Mouse (Mus musculus): ENCODE data around the gene Fermt1. TPM values are rescaled to one million over a fixed set of nuclear protein-coding genes. Genes with fewer than 3 reads are reported as not detected.

Fermt1 gene
- polyA plus RNA-seq, 1 experiment from 2014 or later = not detected

- H3K4me3 ChIP-seq (ENCODE audit: low read depth, low read length) = no peak overlapping the region
- H3K9me3 ChIP-seq (replicated peaks; ENCODE audit: control insufficient read depth, low read length) = no peaks in the 10 kb centered on the region
- H3K27me3 ChIP-seq (replicated peaks; ENCODE audit: control insufficient read depth, insufficient read depth, low read length) = no peaks in the 10 kb centered on the region
- no peak overlapping the region for H3K27ac ChIP-seq (ENCODE audit: low read depth, low read length)
- ATAC-seq (no peak), DNase-seq (ENCODE audit: low spot score) (no peak)
- no peak overlapping the region for H3K9ac ChIP-seq (ENCODE audit: low read length)
- H3K36me3 ChIP-seq (ENCODE audit: control insufficient read depth, insufficient read depth, low read length) = no peaks in the 10 kb centered on the region
- 37% methylated on average over 2 of the region's 2 CpGs for WGBS
- H3K4me2 ChIP-seq (ENCODE audit: low read length) = no peak overlapping the region
- H3K4me1 ChIP-seq (ENCODE audit: control insufficient read depth, insufficient read depth, low read length) = no peaks in the 10 kb centered on the region
Observed at GRCm38 (mm10) chr2:132927871-132928270, 17.8 kb downstream of the Fermt1 start.

GRCm38 (mm10) chr2:132927298-132927697 is 18.4 kb downstream of the Fermt1 start:
- DNase-seq (ENCODE audit: low spot score) = peak; percentile 61

DNA sequence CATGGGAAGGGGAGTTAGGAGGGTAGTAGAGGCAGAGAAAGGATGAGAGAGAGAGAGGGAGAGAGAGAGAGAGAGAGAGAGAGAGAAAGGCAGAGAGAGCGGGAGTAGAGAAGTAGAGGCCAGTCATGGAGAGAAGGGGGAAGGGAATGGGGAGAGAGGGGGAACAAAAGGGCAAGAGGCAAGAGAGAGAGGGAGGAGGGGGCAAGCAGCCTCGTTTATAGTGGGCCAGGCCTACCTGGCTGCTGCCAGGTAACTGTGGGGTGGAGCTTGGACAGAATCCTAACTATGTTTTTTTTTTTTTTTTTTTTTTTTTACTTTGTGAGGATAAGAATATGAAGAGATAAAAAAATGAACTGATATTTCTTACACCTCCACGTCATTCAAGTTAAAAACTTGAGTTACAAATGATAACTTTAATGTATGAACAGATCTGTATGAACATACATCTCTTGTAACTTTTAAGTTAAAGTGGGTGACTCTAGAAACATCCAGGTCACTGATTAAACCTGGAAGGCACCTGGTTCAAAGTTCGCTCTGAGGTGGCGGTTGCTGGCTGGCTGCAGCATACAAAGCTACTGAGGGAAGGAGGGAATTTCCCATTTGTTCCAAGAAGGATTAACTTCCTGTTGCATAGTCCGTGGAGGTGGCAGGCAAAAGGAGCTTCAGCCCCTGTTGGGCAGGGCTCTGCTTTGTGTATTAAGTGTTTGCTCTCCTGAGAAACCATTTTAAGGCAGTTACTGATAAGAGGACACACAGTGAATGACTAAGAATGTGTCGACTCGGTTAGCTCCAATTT is 22.2 kb downstream of the Fermt1 start:
- no peak overlapping the region for H3K4me2 ChIP-seq (ENCODE audit: low read length)
- H3K27ac ChIP-seq (ENCODE audit: low read depth, low read length) = no peak overlapping the region
- 34% methylated on average over 8 of the region's 8 CpGs for WGBS
- no peak overlapping the region for H3K4me3 ChIP-seq (ENCODE audit: low read depth, low read length)
- DNase-seq (ENCODE audit: low spot score) (no peak), ATAC-seq (no peak)
- H3K9me3 ChIP-seq (replicated peaks; ENCODE audit: control insufficient read depth, low read length) = no peaks in the 10 kb centered on the region
- H3K4me1 ChIP-seq (ENCODE audit: control insufficient read depth, insufficient read depth, low read length) = no peaks in the 10 kb centered on the region
- no peak overlapping the region for H3K9ac ChIP-seq (ENCODE audit: low read length)
- no peaks in the 10 kb centered on the region for H3K36me3 ChIP-seq (ENCODE audit: control insufficient read depth, insufficient read depth, low read length)
- no peaks in the 10 kb centered on the region for H3K27me3 ChIP-seq (replicated peaks; ENCODE audit: control insufficient read depth, insufficient read depth, low read length)

More at GRCm38 (mm10) chr2:132927298-132927697, 18.4 kb downstream of the Fermt1 start:
- H3K9me3 ChIP-seq (replicated peaks; ENCODE audit: control insufficient read depth, low read length) = no peaks in the 10 kb centered on the region
- no peaks in the 10 kb centered on the region for H3K27me3 ChIP-seq (replicated peaks; ENCODE audit: control insufficient read depth, insufficient read depth, low read length)
- 62% methylated on average over 2 of the region's 2 CpGs for WGBS
- no peak overlapping the region for H3K27ac ChIP-seq (ENCODE audit: low read depth, low read length)
- ATAC-seq = peak; percentile 75; the same call in 1 of the 2 replicates
- no peaks in the 10 kb centered on the region for H3K36me3 ChIP-seq (ENCODE audit: control insufficient read depth, insufficient read depth, low read length)
- no peak overlapping the region for H3K4me2 ChIP-seq (ENCODE audit: low read length)
- no peak overlapping the region for H3K9ac ChIP-seq (ENCODE audit: low read length)
- no peak overlapping the region for H3K4me3 ChIP-seq (ENCODE audit: low read depth, low read length)
- H3K4me1 ChIP-seq (ENCODE audit: control insufficient read depth, insufficient read depth, low read length) = no peaks in the 10 kb centered on the region

GRCm38 (mm10) chr2:132922076-132922873 is 23.4 kb downstream of the Fermt1 start:
- Histone ChIP-seq H3K36me3 (ENCODE audit: control insufficient read depth, insufficient read depth, low read length) (no peaks in the 10 kb centered on the region), H3K4me3 (ENCODE audit: low read depth, low read length) (no peak overlapping the region), H3K27me3 (replicated peaks; ENCODE audit: control insufficient read depth, insufficient read depth, low read length) (no peaks in the 10 kb centered on the region), H3K9me3 (replicated peaks; ENCODE audit: control insufficient read depth, low read length) (no peaks in the 10 kb centered on the region), H3K4me2 (ENCODE audit: low read length) (no peak overlapping the region), H3K9ac (ENCODE audit: low read length) (no peak overlapping the region), H3K27ac (ENCODE audit: low read depth, low read length) (no peak overlapping the region), H3K4me1 (ENCODE audit: control insufficient read depth, insufficient read depth, low read length) (no peaks in the 10 kb centered on the region)
- no peak for DNase-seq (ENCODE audit: low spot score)
- WGBS = 71% methylated on average over 9 of the region's 9 CpGs
- ATAC-seq = no peak; the same call in 1 of the 2 replicates

DNA sequence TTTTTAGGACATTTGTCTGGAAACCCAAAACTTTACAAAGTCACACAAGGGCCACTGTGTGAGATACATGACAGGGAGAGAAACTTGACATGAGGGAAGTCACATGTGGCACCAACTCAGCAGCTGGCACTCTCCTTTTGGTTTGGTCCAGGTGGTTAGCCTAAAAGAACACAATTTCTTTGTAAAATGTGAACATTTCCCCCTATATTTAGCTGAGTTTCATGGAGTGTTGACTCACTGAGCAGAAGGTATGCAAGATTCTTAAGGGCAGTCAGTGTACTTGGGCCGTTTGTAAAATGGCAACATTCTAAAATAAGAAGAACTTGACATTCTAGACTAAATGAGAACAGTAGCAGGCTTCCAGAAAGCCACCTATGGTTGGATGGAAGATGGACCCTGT is 30.9 kb downstream of the Fermt1 start:
- Histone ChIP-seq H3K9ac (ENCODE audit: low read length) (no peak overlapping the region), H3K4me3 (ENCODE audit: low read depth, low read length) (no peak overlapping the region), H3K9me3 (replicated peaks; ENCODE audit: control insufficient read depth, low read length) (no peaks in the 10 kb centered on the region), H3K4me2 (ENCODE audit: low read length) (no peak overlapping the region), H3K27ac (ENCODE audit: low read depth, low read length) (no peak overlapping the region), H3K4me1 (ENCODE audit: control insufficient read depth, insufficient read depth, low read length) (no peaks in the 10 kb centered on the region), H3K36me3 (ENCODE audit: control insufficient read depth, insufficient read depth, low read length) (no peaks in the 10 kb centered on the region), H3K27me3 (replicated peaks; ENCODE audit: control insufficient read depth, insufficient read depth, low read length) (no peaks in the 10 kb centered on the region)
- DNase-seq (ENCODE audit: low spot score) (no peak), ATAC-seq (no peak)
- 75% methylated on average over 1 of the region's 1 CpGs for WGBS

DNA sequence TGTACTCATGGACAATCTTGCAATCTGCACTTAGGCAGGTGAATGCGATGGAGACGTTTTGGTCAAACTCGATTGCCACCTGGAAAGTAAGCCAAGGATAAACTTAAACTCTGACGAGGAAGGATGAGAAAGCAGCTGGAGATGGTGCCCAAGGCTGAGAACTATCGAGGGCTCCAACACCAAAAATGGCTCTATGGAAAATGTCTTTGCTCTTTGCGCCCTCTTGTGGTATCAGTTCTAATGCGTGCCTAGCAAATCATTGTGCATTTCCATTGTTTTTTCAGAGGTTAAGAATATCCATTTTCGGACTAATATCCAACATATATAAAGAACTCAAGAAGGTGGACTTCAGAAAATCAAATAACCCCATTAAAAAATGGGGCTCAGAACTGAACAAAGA is 38.9 kb downstream of the Fermt1 start:
- Histone ChIP-seq H3K4me3 (ENCODE audit: low read depth, low read length) (no peak overlapping the region), H3K4me2 (ENCODE audit: low read length) (no peak overlapping the region), H3K36me3 (ENCODE audit: control insufficient read depth, insufficient read depth, low read length) (no peaks in the 10 kb centered on the region), H3K27ac (ENCODE audit: low read depth, low read length) (no peak overlapping the region), H3K27me3 (replicated peaks; ENCODE audit: control insufficient read depth, insufficient read depth, low read length) (no peaks in the 10 kb centered on the region), H3K9ac (ENCODE audit: low read length) (no peak overlapping the region), H3K9me3 (replicated peaks; ENCODE audit: control insufficient read depth, low read length) (no peaks in the 10 kb centered on the region), H3K4me1 (ENCODE audit: control insufficient read depth, insufficient read depth, low read length) (no peaks in the 10 kb centered on the region)
- WGBS = 24% methylated on average over 8 of the region's 8 CpGs
- ATAC-seq = no peak
- DNase-seq (ENCODE audit: low spot score) = peak; percentile 61

DNA sequence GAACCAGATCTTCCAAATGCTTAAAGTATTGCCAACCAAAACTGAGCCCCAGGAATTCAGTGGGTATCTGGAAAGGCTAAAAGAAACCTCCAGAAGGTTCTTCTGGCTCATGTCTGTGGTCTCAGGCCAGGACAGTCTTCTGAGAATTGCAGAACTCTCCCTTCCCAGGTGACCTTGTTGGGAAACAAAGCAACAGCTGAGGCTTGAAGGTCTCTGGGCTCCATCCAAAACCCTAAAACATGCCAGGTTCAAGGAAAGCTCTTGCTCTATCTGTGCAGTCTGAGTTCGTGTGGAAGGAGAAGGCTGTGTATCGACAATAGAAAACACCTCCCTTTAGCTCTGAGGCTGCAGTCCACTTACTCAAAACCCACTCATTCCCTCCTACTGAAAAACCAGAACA is 40.7 kb downstream of the Fermt1 start:
- Histone ChIP-seq H3K36me3 (ENCODE audit: control insufficient read depth, insufficient read depth, low read length) (no peaks in the 10 kb centered on the region), H3K4me3 (ENCODE audit: low read depth, low read length) (no peak overlapping the region), H3K9ac (ENCODE audit: low read length) (no peak overlapping the region), H3K4me1 (ENCODE audit: control insufficient read depth, insufficient read depth, low read length) (no peaks in the 10 kb centered on the region), H3K9me3 (replicated peaks; ENCODE audit: control insufficient read depth, low read length) (no peaks in the 10 kb centered on the region), H3K27ac (ENCODE audit: low read depth, low read length) (no peak overlapping the region), H3K4me2 (ENCODE audit: low read length) (no peak overlapping the region), H3K27me3 (replicated peaks; ENCODE audit: control insufficient read depth, insufficient read depth, low read length) (no peaks in the 10 kb centered on the region)
- no peak for DNase-seq (ENCODE audit: low spot score)
- 64% methylated on average over 2 of the region's 2 CpGs for WGBS
- no peak for ATAC-seq

DNA sequence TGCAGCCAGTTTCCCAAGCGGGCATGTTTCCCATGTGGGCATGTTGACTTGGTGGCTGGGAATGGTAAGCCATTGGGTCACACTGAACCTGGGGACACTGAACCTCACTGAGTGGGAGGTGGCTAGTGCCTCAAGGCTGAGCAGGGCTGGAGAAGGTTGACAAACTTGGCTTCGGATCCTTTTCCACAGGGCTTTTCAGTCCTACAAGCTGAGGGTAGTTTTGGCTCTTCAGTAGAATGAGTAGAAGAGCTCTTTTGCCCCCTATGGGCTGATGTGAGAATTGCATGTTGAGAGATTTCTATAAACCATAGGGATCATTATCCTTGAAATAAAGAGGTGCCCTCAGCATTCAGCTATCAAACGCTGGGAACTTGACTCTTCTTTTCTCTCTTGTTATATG is 42.2 kb downstream of the Fermt1 start:
- DNase-seq (ENCODE audit: low spot score) (peak; percentile 86), ATAC-seq (peak; percentile 67)
- Histone ChIP-seq H3K36me3 (ENCODE audit: control insufficient read depth, insufficient read depth, low read length) (no peaks in the 10 kb centered on the region), H3K27me3 (replicated peaks; ENCODE audit: control insufficient read depth, insufficient read depth, low read length) (no peaks in the 10 kb centered on the region), H3K9ac (ENCODE audit: low read length) (no peak overlapping the region), H3K27ac (ENCODE audit: low read depth, low read length) (no peak overlapping the region), H3K4me1 (ENCODE audit: control insufficient read depth, insufficient read depth, low read length) (no peaks in the 10 kb centered on the region), H3K4me2 (ENCODE audit: low read length) (no peak overlapping the region), H3K4me3 (ENCODE audit: low read depth, low read length) (no peak overlapping the region), H3K9me3 (replicated peaks; ENCODE audit: control insufficient read depth, low read length) (no peaks in the 10 kb centered on the region)
- WGBS = 33% methylated on average over 3 of the region's 3 CpGs

- Histone ChIP-seq H3K4me3 (ENCODE audit: low read depth, low read length) (no peak overlapping the region), H3K9ac (ENCODE audit: low read length) (no peak overlapping the region), H3K27ac (ENCODE audit: low read depth, low read length) (no peak overlapping the region), H3K36me3 (ENCODE audit: control insufficient read depth, insufficient read depth, low read length) (no peaks in the 10 kb centered on the region), H3K4me1 (ENCODE audit: control insufficient read depth, insufficient read depth, low read length) (no peaks in the 10 kb centered on the region), H3K4me2 (ENCODE audit: low read length) (no peak overlapping the region), H3K9me3 (replicated peaks; ENCODE audit: control insufficient read depth, low read length) (no peaks in the 10 kb centered on the region), H3K27me3 (replicated peaks; ENCODE audit: control insufficient read depth, insufficient read depth, low read length) (no peaks in the 10 kb centered on the region)
- ATAC-seq = no peak
- WGBS = 63% methylated on average over 4 of the region's 4 CpGs
- no peak for DNase-seq (ENCODE audit: low spot score)
Observed at GRCm38 (mm10) chr2:132902056-132902455, 43.6 kb downstream of the Fermt1 start.

All from forebrain, embryonic 14.5 days (tissue).